Mouse (Mus musculus): ENCODE results near the gene Map3k4. TPM values are rescaled to one million over a fixed set of nuclear protein-coding genes. Genes with fewer than 3 reads are reported as not detected.

Gene Map3k4
- polyA plus RNA-seq, 1 experiment from 2014 or later: 38.6 TPM

DNA sequence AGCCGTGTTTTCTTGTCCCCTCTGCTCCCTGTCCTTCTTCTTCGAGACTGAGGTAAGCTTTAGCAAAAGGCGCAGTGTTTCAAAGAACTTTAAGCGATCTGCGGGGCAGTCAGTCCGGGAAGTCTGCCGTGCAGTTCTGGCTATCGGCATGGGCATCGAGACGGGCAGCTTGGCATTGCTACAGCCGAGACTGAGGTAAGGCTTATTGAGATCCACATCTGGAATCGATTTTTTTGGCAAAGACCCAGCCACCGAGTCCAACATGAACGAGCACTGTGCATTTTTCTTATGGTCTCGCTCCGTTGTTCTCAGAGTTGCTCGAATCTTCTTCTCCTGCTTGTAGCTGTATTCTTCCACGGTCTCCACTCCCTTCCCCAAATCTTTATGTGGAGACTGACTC, 46.8 kb downstream of the Map3k4 start:
- no peak overlapping the region for H3K4me3 ChIP-seq (replicated peaks; ENCODE audit: low read depth, low read length)
- no peak overlapping the region for H3K27ac ChIP-seq (replicated peaks; ENCODE audit: low read depth, low read length)
- WGBS: 98% methylated on average over 18 of the region's 18 CpGs
- H3K4me1 ChIP-seq (ENCODE audit: control insufficient read depth, insufficient read depth, low read length): peaks cover 2% of the 10 kb centered on the region
- H3K27me3 ChIP-seq (ENCODE audit: control insufficient read depth, insufficient read depth, low read length): no peaks in the 10 kb centered on the region
- peaks cover 27% of the 10 kb centered on the region for H3K36me3 ChIP-seq (ENCODE audit: control insufficient read depth, insufficient read depth, low read length)
- H3K9ac ChIP-seq (replicated peaks; ENCODE audit: low read length): no peak overlapping the region
- no peak overlapping the region for H3K4me2 ChIP-seq (ENCODE audit: low read length)
- ATAC-seq (ENCODE audit: low FRiP score, low TSS enrichment) (no peak), DNase-seq (no peak)
- no peaks in the 10 kb centered on the region for H3K9me3 ChIP-seq (ENCODE audit: control insufficient read depth, low read length)

DNA sequence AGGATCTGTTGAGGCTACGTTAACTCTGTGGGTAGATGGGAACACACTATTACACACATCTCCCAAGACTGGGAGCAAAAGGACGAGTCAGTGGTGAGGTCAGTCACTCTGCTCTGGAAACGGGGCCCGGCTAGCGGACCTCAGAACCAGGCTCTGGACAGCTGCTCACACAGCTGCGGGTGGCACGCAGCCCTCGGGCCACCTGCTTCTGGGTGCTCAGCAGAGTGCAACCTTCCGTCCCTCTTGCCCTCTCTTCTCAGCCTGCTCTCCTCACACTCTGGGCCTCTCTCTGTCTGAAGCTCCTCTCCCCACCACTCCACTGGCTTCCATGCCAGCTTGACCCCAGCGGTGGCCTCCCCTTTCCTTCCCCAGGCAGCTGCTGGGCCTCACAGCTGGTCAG, 50.1 kb downstream of the Map3k4 start:
- no peak overlapping the region for H3K9ac ChIP-seq (replicated peaks; ENCODE audit: low read length)
- DNase-seq (no peak), ATAC-seq (ENCODE audit: low FRiP score, low TSS enrichment) (no peak)
- H3K27ac ChIP-seq (replicated peaks; ENCODE audit: low read depth, low read length): no peak overlapping the region
- H3K4me3 ChIP-seq (replicated peaks; ENCODE audit: low read depth, low read length): no peak overlapping the region
- H3K27me3 ChIP-seq (ENCODE audit: control insufficient read depth, insufficient read depth, low read length): no peaks in the 10 kb centered on the region
- peaks cover 10% of the 10 kb centered on the region for H3K4me1 ChIP-seq (ENCODE audit: control insufficient read depth, insufficient read depth, low read length)
- 78% methylated on average over 10 of the region's 10 CpGs for WGBS
- no peak overlapping the region for H3K4me2 ChIP-seq (ENCODE audit: low read length)
- H3K36me3 ChIP-seq (ENCODE audit: control insufficient read depth, insufficient read depth, low read length): peaks cover 22% of the 10 kb centered on the region
- no peaks in the 10 kb centered on the region for H3K9me3 ChIP-seq (ENCODE audit: control insufficient read depth, low read length)

DNA sequence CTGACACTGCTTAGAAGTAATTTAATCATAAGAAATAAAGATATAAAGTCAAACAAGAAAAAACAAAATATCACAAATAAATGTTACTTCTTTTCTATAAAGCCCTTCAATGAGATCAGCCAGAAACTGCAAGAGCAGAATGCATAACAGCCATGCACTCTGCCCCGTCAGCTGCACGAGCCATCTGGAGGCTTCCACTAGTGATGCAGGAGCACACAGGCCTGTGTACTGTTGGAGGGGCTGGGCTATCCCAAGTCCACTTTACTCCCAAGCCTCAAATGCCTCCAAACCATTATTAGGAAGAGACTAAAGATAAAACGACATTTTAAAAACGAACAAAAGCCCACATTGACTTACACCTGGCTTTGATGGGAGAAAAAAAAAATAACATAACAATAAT, 50.5 kb downstream of the Map3k4 start:
- H3K27ac ChIP-seq (replicated peaks; ENCODE audit: low read depth, low read length): no peak overlapping the region
- H3K36me3 ChIP-seq (ENCODE audit: control insufficient read depth, insufficient read depth, low read length): peaks cover 26% of the 10 kb centered on the region
- 77% methylated on average over 4 of the region's 4 CpGs for WGBS
- H3K4me1 ChIP-seq (ENCODE audit: control insufficient read depth, insufficient read depth, low read length): peaks cover 10% of the 10 kb centered on the region
- H3K9ac ChIP-seq (replicated peaks; ENCODE audit: low read length): no peak overlapping the region
- no peak overlapping the region for H3K4me3 ChIP-seq (replicated peaks; ENCODE audit: low read depth, low read length)
- H3K4me2 ChIP-seq (ENCODE audit: low read length): no peak overlapping the region
- no peaks in the 10 kb centered on the region for H3K9me3 ChIP-seq (ENCODE audit: control insufficient read depth, low read length)
- no peak for ATAC-seq (ENCODE audit: low FRiP score, low TSS enrichment)
- no peaks in the 10 kb centered on the region for H3K27me3 ChIP-seq (ENCODE audit: control insufficient read depth, insufficient read depth, low read length)
- no peak for DNase-seq

DNA sequence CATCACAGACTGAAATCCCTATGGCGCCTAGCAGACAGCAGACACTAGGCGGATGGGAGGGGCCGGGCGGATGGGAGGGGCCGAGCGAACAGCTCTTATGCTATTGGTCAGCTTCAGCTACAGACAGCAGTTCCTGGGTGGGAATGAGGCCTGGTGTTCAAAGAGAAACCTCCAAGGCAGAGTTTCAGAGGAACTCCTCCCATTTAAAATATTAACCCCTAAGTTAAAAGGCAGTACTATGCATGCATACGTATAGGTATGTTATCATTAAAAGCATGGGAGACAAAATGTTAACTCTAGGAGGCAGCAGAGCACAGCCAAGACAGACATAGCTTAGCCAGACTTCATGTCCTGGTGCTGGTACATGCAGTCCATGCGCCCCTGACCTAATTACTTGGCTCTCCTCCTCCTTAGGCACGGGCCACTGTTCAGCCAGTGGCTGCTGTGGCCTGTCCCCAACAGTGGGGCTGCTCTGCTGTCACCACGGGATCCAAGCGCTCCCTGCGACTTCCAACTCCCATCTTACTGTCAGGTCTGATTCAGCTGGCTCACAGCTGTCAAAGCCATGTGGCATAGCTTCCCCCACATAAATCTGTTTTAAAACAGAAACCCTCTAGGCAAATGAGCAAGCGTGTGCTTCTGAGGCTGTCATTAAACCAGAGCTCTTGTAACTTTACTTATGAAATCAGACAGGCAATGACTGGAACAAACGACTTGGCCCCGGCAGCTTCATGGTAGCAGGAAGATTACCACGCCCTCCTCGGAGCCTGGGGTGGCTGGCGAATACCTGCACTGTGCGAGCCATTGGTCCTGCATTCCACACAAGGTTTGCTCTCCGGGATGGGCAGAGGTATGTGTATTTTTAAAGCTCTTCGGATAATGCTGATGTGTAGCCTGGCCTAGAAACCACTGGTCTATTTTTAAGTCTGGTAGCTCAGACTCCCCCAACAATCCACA, 52.3 kb downstream of the Map3k4 start:
- Histone ChIP-seq H3K4me3 (replicated peaks; ENCODE audit: low read depth, low read length) (no peak overlapping the region), H3K27me3 (ENCODE audit: control insufficient read depth, insufficient read depth, low read length) (no peaks in the 10 kb centered on the region), H3K36me3 (ENCODE audit: control insufficient read depth, insufficient read depth, low read length) (peaks cover 28% of the 10 kb centered on the region), H3K4me1 (ENCODE audit: control insufficient read depth, insufficient read depth, low read length) (peaks cover 10% of the 10 kb centered on the region), H3K9ac (replicated peaks; ENCODE audit: low read length) (no peak overlapping the region), H3K4me2 (ENCODE audit: low read length) (no peak overlapping the region), H3K9me3 (ENCODE audit: control insufficient read depth, low read length) (no peaks in the 10 kb centered on the region), H3K27ac (replicated peaks; ENCODE audit: low read depth, low read length) (peak overlapping the region; percentile 50; the same call in 1 of the 2 replicates)
- 70% methylated on average over 21 of the region's 21 CpGs for WGBS
- peak; percentile 58; the same call in 1 of the 2 replicates for ATAC-seq (ENCODE audit: low FRiP score, low TSS enrichment)
- peak; percentile 63 for DNase-seq

DNA sequence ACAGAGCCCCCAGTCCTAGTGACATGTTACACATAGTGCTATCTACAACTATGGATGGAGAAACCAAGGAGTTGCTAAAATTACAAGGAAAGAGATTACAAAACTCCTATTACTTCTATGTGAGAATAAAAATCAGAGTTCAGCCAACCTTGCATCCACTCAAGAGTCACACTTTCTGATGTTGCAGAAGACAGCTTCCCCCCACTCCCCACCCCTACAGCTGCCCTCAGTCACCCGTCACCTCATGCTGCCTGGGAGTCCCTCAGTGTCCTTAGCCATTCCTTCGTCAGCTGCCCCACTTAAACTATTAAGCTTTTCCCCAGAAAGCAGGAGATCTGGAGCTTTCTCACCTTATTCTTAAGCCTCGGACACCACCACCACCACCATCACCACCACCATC, 54.3 kb downstream of the Map3k4 start:
- no peak overlapping the region for H3K9ac ChIP-seq (replicated peaks; ENCODE audit: low read length)
- H3K36me3 ChIP-seq (ENCODE audit: control insufficient read depth, insufficient read depth, low read length): peaks cover 22% of the 10 kb centered on the region
- peaks cover 10% of the 10 kb centered on the region for H3K4me1 ChIP-seq (ENCODE audit: control insufficient read depth, insufficient read depth, low read length)
- WGBS: 95% methylated on average over 3 of the region's 3 CpGs
- H3K4me3 ChIP-seq (replicated peaks; ENCODE audit: low read depth, low read length): no peak overlapping the region
- no peak overlapping the region for H3K27ac ChIP-seq (replicated peaks; ENCODE audit: low read depth, low read length)
- no peaks in the 10 kb centered on the region for H3K27me3 ChIP-seq (ENCODE audit: control insufficient read depth, insufficient read depth, low read length)
- H3K9me3 ChIP-seq (ENCODE audit: control insufficient read depth, low read length): no peaks in the 10 kb centered on the region
- no peak for DNase-seq
- no peak overlapping the region for H3K4me2 ChIP-seq (ENCODE audit: low read length)
- ATAC-seq (ENCODE audit: low FRiP score, low TSS enrichment): no peak

DNA sequence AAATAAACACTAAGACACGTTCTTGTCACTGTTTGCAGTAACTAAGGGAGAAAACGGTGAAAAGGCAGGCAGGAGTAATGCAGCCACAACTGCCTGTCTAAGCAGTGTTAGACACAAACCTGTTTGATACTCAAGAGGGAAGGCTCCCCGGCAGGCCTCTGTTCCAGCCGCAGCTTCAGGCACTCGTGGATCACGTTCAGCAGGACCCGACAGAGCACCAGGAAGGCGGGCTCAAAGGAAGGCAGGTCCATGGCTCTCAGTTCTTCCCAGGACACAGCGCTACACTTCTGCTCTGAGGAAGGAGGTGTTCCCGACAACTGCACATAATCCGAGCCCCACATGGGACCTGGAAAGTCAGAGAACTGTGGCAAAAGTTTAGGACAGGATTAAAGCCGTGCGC, 54.8 kb downstream of the Map3k4 start:
- Histone ChIP-seq H3K9ac (replicated peaks; ENCODE audit: low read length) (no peak overlapping the region), H3K9me3 (ENCODE audit: control insufficient read depth, low read length) (no peaks in the 10 kb centered on the region), H3K36me3 (ENCODE audit: control insufficient read depth, insufficient read depth, low read length) (peaks cover 27% of the 10 kb centered on the region), H3K4me1 (ENCODE audit: control insufficient read depth, insufficient read depth, low read length) (peaks cover 10% of the 10 kb centered on the region), H3K27ac (replicated peaks; ENCODE audit: low read depth, low read length) (no peak overlapping the region), H3K4me2 (ENCODE audit: low read length) (no peak overlapping the region), H3K27me3 (ENCODE audit: control insufficient read depth, insufficient read depth, low read length) (no peaks in the 10 kb centered on the region), H3K4me3 (replicated peaks; ENCODE audit: low read depth, low read length) (no peak overlapping the region)
- WGBS: 86% methylated on average over 13 of the region's 13 CpGs
- ATAC-seq (ENCODE audit: low FRiP score, low TSS enrichment) (no peak), DNase-seq (no peak)

DNA sequence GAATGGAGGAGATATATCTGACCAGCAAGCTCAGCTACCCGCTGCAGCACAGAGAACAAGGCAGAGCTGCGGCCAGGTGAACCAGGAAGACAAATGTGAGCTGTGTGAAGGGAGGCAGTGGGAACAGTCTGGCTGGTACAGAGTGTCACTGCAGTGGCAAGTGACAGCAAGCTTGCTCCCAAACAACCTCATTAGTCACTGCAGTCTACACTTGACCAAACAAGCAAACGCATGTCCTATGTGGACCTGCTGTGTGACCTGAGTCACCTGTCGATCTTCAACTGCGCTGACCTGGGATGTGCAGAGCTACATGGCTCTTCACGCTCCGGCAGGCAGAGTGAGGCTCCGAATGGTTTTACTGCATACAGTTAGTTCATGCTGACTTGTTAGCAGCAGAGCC, 55.7 kb downstream of the Map3k4 start:
- no peaks in the 10 kb centered on the region for H3K9me3 ChIP-seq (ENCODE audit: control insufficient read depth, low read length)
- peaks cover 10% of the 10 kb centered on the region for H3K4me1 ChIP-seq (ENCODE audit: control insufficient read depth, insufficient read depth, low read length)
- no peak overlapping the region for H3K4me3 ChIP-seq (replicated peaks; ENCODE audit: low read depth, low read length)
- no peak for DNase-seq
- H3K27me3 ChIP-seq (ENCODE audit: control insufficient read depth, insufficient read depth, low read length): no peaks in the 10 kb centered on the region
- H3K27ac ChIP-seq (replicated peaks; ENCODE audit: low read depth, low read length): no peak overlapping the region
- H3K4me2 ChIP-seq (ENCODE audit: low read length): no peak overlapping the region
- H3K36me3 ChIP-seq (ENCODE audit: control insufficient read depth, insufficient read depth, low read length): peaks cover 37% of the 10 kb centered on the region
- ATAC-seq (ENCODE audit: low FRiP score, low TSS enrichment): no peak
- 92% methylated on average over 8 of the region's 8 CpGs for WGBS
- H3K9ac ChIP-seq (replicated peaks; ENCODE audit: low read length): no peak overlapping the region

DNA sequence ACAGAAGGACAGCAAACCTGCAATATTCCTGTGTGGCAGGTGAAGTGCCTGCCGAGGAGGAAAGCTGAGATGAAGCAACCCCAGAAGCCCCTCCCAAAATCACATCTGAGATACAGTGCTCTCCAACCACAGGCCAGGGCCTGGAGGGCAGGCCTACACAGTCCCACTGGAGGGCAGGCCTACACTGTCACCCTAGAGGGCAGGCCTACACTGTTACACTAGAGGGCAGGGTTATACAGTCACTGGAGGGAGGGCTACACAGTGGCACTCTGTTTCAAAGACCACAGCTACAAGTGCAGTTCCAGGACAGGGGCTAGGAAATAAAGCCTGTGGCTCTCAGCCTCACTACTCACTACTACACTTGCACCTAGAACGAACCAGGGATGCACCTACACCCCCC, 56.7 kb downstream of the Map3k4 start:
- WGBS: 88% methylated on average over 2 of the region's 2 CpGs
- DNase-seq (no peak), ATAC-seq (ENCODE audit: low FRiP score, low TSS enrichment) (peak; percentile 64)

DNA sequence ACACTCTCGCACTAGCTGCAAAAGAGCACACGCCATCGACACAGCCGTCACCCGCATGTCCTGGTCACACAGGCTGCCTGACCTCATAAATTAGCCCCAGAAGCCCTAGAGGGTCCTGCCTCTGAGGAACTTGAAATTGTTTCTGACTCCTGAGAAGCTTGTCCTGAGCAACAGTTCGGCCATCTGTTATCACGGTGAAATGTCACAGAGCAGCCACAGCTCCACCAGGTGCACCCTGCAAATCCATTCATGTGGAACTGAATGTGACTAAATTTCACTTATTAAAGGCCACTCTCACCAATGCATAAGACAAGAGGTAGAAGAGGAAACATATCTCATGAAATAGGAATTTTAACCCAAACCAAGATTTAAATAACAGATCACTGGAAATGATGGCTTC, 57.2 kb downstream of the Map3k4 start:
- whole genome bisulfite sequencing: 90% methylated on average over 7 of the region's 7 CpGs
- no peak overlapping the region for H3K4me3 ChIP-seq (replicated peaks; ENCODE audit: low read depth, low read length)
- H3K9ac ChIP-seq (replicated peaks; ENCODE audit: low read length): no peak overlapping the region
- no peak overlapping the region for H3K4me2 ChIP-seq (ENCODE audit: low read length)
- no peak overlapping the region for H3K27ac ChIP-seq (replicated peaks; ENCODE audit: low read depth, low read length)
- H3K36me3 ChIP-seq (ENCODE audit: control insufficient read depth, insufficient read depth, low read length): peaks cover 51% of the 10 kb centered on the region
- ATAC-seq (ENCODE audit: low FRiP score, low TSS enrichment) (no peak), DNase-seq (no peak)
- no peaks in the 10 kb centered on the region for H3K9me3 ChIP-seq (ENCODE audit: control insufficient read depth, low read length)
- H3K4me1 ChIP-seq (ENCODE audit: control insufficient read depth, insufficient read depth, low read length): peaks cover 6% of the 10 kb centered on the region; the same call in 1 of the 2 replicates
- H3K27me3 ChIP-seq (ENCODE audit: control insufficient read depth, insufficient read depth, low read length): no peaks in the 10 kb centered on the region

More for the DNA sequence above, 56.7 kb downstream of the Map3k4 start:
- Histone ChIP-seq H3K9ac (replicated peaks; ENCODE audit: low read length) (no peak overlapping the region), H3K4me3 (replicated peaks; ENCODE audit: low read depth, low read length) (no peak overlapping the region), H3K36me3 (ENCODE audit: control insufficient read depth, insufficient read depth, low read length) (peaks cover 46% of the 10 kb centered on the region), H3K4me2 (ENCODE audit: low read length) (no peak overlapping the region), H3K27me3 (ENCODE audit: control insufficient read depth, insufficient read depth, low read length) (no peaks in the 10 kb centered on the region), H3K27ac (replicated peaks; ENCODE audit: low read depth, low read length) (no peak overlapping the region), H3K9me3 (ENCODE audit: control insufficient read depth, low read length) (no peaks in the 10 kb centered on the region), H3K4me1 (ENCODE audit: control insufficient read depth, insufficient read depth, low read length) (peaks cover 9% of the 10 kb centered on the region)

All from midbrain, embryonic 14.5 days (tissue).